Mouse (Mus musculus): ENCODE measurements at regions not wholly inside any gene's neighbourhood (a gene's known extent, or its start where the extent isn't known, plus 50 kb on each side); places are given as distances from the start of the nearest gene placed in this dataset.

DNA sequence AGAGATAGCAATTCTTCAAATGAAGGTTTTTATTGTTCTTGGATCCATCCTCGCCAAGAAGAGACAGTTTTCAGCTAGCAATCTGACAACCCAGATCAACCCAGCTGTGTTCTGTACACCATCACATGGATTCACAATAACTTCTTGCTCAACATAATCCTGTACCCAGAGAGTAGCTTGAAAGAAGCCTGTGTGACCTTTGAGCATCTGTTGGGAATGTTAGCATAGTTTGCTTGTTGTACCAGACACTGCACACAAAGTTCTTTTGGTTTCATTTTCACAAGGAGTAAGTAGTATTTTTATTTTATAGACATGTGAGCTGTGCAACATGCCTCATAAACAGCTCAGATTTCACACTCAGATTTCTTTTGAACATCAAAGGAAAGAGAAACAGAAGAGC lies 136.0 kb downstream of the Gm9733 start:
- no peak for DNase-seq (ENCODE audit: inconsistent age in 2 of 2, low spot score in 1 of 2)

DNA sequence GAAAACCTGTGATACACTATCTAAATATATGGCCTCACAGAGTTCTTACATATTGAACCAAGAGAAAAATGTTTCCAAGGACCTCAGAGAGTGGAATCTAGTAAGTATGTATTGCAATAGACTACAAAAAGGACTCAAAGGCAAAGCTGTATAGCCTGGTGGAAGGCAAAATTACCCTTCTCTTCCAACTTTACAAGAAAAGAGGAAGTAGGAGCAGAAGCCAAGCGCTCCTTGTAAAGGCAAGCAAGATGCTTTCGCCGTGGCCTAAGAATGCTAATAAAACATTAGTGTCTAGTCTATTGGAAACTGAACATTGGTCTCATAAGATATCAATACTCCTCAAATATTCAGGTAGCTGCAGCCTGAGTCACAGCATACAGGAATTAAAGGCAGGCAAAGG lies 134.0 kb downstream of the Gm9733 start:
- no peak for DNase-seq (ENCODE audit: inconsistent age in 2 of 2, low spot score in 1 of 2)

DNA sequence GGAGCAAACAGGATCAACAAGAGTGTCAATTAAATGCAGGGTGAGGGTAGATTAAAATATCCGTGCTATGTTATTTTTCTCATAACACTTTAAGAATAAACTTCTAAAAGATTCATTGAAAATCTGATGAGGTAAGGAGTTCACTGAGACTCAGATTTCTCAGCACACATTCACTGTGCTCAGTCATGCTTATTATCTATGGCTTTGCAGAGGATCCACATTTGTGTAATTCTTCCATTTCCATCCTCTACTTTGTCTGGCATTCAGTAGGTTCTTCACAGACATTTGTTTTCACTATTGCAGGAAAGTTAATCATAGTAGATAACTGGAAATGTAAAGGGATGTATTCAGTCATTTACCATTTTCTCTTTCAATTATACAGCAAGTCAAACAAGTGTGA lies 131.8 kb downstream of the Gm9733 start:
- peak in 1 of 2 experiments; percentile 39 for DNase-seq (ENCODE audit: inconsistent age in 2 of 2, low spot score in 1 of 2)

DNA sequence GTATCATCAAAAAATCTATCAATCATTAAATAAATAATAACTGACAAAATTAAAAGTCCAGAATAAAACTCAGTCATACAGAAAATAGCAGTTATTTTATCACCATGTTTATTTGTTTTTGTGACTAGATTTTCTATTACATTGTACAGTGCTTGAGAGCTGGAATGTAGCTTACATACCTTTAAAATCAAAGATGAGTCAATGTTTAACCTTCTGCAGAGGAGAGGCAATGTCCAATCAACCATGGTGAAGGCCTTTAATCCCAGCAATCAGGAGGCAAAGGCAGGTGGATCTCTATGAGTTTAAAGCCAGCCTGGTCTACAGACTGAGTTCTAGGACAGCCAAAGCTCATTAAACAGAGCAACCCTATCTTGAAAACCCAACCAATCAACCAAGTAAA lies 131.1 kb downstream of the Gm9733 start:
- no peak for DNase-seq (ENCODE audit: inconsistent age in 2 of 2, low spot score in 1 of 2)

- DNase-seq (ENCODE audit: inconsistent age in 2 of 2, low spot score in 1 of 2) = no peak
Observed at GRCm38 (mm10) chr3:15202760-15203159, 129.3 kb downstream of the Gm9733 start.

- no peak for DNase-seq (ENCODE audit: inconsistent age in 2 of 2, low spot score in 1 of 2)
Observed at GRCm38 (mm10) chr3:15205266-15206229, 126.6 kb downstream of the Gm9733 start.

GRCm38 (mm10) chr3:15212357-15212756 lies 119.7 kb downstream of the Gm9733 start:
- DNase-seq (ENCODE audit: inconsistent age in 2 of 2, low spot score in 1 of 2) = no peak

- DNase-seq (ENCODE audit: inconsistent age in 2 of 2, low spot score in 1 of 2) = no peak
Observed at GRCm38 (mm10) chr3:15217591-15217990, 114.5 kb downstream of the Gm9733 start.

DNA sequence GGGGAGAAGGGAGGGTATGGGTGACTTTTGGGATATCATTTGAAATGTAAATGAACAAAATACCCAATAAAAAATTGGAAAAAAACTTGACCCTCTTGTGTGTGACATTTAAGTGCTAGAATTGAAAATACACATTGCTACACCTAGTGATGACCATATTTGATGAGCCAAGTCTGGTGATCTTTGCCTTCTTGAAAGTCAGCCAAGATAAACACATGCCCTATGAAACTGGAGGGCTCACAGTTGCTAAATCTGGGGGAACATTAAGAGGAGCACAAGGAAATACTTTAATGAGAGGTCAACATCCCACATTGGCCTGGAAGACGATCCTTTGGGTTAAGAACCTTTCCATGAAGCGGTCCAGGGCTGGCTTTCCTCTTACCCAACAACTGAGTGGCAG lies 112.8 kb downstream of the Gm9733 start:
- no peak for DNase-seq (ENCODE audit: inconsistent age in 2 of 2, low spot score in 1 of 2)

DNA sequence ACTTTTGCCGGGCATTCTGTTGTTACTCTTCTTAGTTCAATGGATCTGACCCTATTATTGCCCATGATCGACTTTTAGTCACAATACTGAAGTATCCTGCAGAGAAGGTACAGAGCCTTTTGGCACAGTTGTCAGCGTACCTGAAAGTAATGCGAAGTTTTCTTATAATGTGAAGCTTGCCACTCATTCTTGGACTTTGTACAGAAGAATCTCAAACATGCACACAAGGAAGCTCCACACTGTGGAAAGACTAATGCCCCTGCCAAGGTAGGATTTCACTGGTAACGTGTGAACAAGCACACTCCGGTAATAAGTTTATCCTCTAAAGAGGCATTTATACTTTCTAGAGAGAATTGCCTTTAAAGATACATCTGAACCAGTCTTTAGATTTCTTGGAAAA lies 108.8 kb downstream of the Gm9733 start:
- DNase-seq (ENCODE audit: inconsistent age in 2 of 2, low spot score in 1 of 2) = no peak

- no peak for DNase-seq (ENCODE audit: inconsistent age in 2 of 2, low spot score in 1 of 2)
Observed at GRCm38 (mm10) chr3:15224452-15224851, 107.7 kb downstream of the Gm9733 start.

DNA sequence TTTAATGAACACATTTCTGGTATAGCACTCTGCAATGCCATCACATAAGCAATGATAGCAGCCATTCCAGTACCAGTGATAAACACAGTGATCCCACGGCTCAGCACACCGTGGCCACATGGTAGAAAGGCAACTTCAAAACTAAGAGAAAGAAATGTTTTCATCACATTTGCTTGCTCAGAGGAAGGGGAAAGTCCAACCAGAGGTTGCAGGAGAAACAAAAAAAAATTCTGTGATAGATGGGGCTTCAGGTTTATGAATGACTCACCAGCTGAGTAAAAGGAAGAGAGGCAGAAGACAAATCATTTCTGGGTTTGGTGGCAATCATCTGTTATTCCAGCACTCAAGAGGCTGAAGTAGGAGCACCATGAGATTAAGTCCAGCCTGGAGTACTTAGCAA lies 103.5 kb downstream of the Gm9733 start:
- no peak for DNase-seq (ENCODE audit: inconsistent age in 2 of 2, low spot score in 1 of 2)

GRCm38 (mm10) chr3:15230204-15230603 lies 101.9 kb downstream of the Gm9733 start:
- no peak for DNase-seq (ENCODE audit: inconsistent age in 2 of 2, low spot score in 1 of 2)

- no peak for DNase-seq (ENCODE audit: inconsistent age in 2 of 2, low spot score in 1 of 2)
Observed at GRCm38 (mm10) chr3:15231433-15231832, 100.7 kb downstream of the Gm9733 start.

- DNase-seq (ENCODE audit: inconsistent age in 2 of 2, low spot score in 1 of 2) = no peak
Observed at GRCm38 (mm10) chr3:15237817-15238432, 94.2 kb downstream of the Gm9733 start.

GRCm38 (mm10) chr3:15242388-15242787 lies 89.7 kb downstream of the Gm9733 start:
- DNase-seq (ENCODE audit: inconsistent age in 2 of 2, low spot score in 1 of 2) = no peak

- DNase-seq (ENCODE audit: inconsistent age in 2 of 2, low spot score in 1 of 2) = no peak
Observed at GRCm38 (mm10) chr3:15243584-15243983, 88.5 kb downstream of the Gm9733 start.

DNA sequence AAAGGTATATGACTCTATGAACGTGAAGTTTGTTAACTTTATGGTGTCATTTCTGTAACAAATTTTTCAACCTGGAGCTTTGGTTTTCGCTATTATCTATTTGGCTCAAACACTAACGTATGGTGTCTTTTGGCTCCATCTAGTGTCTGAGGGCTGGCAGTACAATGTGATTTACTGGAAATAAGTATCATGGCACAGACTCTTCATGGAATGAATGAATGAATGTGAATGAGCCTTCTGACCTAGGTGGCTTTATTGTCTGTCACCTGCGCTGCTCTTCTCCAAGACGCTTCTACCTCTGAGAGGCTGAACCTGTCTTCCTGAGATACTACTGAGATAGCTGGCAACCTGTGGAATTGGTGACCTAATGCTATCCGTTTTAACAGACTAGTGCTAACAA lies 87.1 kb downstream of the Gm9733 start:
- peak; percentile 4 to 68 for DNase-seq (ENCODE audit: inconsistent age in 2 of 2, low spot score in 1 of 2)

Measured in adrenal gland, adult (tissue).